Mouse (Mus musculus) forebrain, embryonic 11.5 days (tissue): ENCODE measurements around the gene Upk3bl. TPM values are rescaled to one million over a fixed set of nuclear protein-coding genes. Genes with fewer than 3 reads are reported as not detected.
"Not testable (repeated sequence)": the region's sequence is repeated elsewhere in the genome, so short reads cannot be mapped to it uniquely, and the experiment has no call there.

Experiments
- ATAC-seq: fragments of 200-750 bp; cut with Nextera tagmentation; replicated peaks from 2 replicates; pipeline ENCODE4 v1.8.0; 2017; ENCODE audit warnings: moderate TSS enrichment; ENCODE audit not compliant: low FRiP score
- DNase-seq: peaks from one replicate; pipeline ENCODE4 v3.0.0-alpha.2; 2017; ENCODE audit warnings: low spot score
- H3K27ac ChIP-seq: fragments of 300-500 bp; sonication (generic); 2 replicates; pipeline ENCODE4 v1.5.1; 2014; ENCODE audit warnings: low read depth, low read length
- H3K27me3 ChIP-seq: fragments of 300-500 bp; sonication (generic); 2 replicates; pipeline ENCODE4 v1.6.1; 2014; ENCODE audit warnings: mild to moderate bottlenecking, low read length, mixed read lengths; ENCODE audit not compliant: control insufficient read depth, insufficient read depth
- H3K36me3 ChIP-seq: fragments of 300-500 bp; sonication (generic); 2 replicates; pipeline ENCODE4 v1.6.1; 2014; ENCODE audit warnings: mild to moderate bottlenecking, low read length, moderate library complexity, mixed read lengths; ENCODE audit not compliant: control insufficient read depth, insufficient read depth
- H3K4me1 ChIP-seq: fragments of 300-500 bp; sonication (generic); replicated peaks from 2 replicates; pipeline ENCODE4 v1.6.1; 2014; ENCODE audit warnings: low read length, mixed read lengths; ENCODE audit not compliant: control insufficient read depth, insufficient read depth
- H3K4me2 ChIP-seq: fragments of 300-500 bp; sonication (generic); 2 replicates; pipeline ENCODE4 v1.6.1; 2014; ENCODE audit warnings: low read depth, mild to moderate bottlenecking, low read length, moderate library complexity, mixed read lengths; ENCODE audit not compliant: severe bottlenecking
- H3K4me3 ChIP-seq: fragments of 300-500 bp; sonication (generic); 2 replicates; pipeline ENCODE4 v1.5.1; 2014; ENCODE audit warnings: low read depth, low read length
- H3K9ac ChIP-seq: fragments of 300-500 bp; sonication (generic); 2 replicates; pipeline ENCODE4 v1.6.1; 2014; ENCODE audit warnings: low read length
- H3K9me3 ChIP-seq: fragments of 300-500 bp; sonication (generic); 2 replicates; pipeline ENCODE4 v1.6.1; 2016; ENCODE audit warnings: low read length, mixed read lengths; ENCODE audit not compliant: control insufficient read depth
- WGBS: fragments of 180-500 bp; shearing (Covaris S2); extraction: QIAGEN DNeasy Blood & Tissue Kit; methylation state at CpG from one replicate; pipeline ENCODE4 v1.1.7; 2014; 5-methylcytosine and 5-hydroxymethylcytosine counted together
- polyA plus RNA-seq: library from polyadenylated mRNA; unstranded; fragments of >200 nt; fragmentation: Nextera tagmentation; extraction: Ambion mirVana; gene quantifications from 2 replicates; pipeline ENCODE4 v1.2.1, GENCODE M21; 2014

The Upk3bl gene
- polyA plus RNA-seq, 1 experiment from 2014 or later: 0.80 TPM

DNA sequence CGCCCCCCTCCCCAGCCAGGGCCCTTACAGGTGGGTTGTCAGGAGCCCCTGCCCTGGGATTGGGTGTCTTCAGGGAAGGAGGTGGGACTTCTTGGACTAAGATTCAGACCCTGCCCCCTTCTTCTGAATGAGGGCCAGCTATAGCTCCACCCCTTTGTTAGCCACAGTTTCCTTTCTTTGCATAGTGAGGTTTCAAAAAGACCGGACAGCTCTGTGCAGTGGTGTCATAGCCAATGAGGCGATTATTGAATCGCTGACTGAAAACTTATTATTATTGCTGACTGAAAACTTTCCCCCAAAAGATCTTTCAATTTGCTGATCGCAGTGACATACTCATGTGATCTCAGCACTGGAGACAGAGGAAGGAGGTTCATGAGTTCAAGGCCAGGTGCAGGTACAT, 14.1 kb upstream of the Upk3bl start:
- Histone ChIP-seq H3K36me3 (no peaks in the 10 kb centered on the region), H3K4me3 (no peak overlapping the region), H3K27ac (no peak overlapping the region), H3K27me3 (no peaks in the 10 kb centered on the region), H3K9me3 (no peaks in the 10 kb centered on the region), H3K9ac (no peak overlapping the region; the same call in 1 of the 2 replicates), H3K4me1 (no peaks in the 10 kb centered on the region), H3K4me2 (peak overlapping the region; percentile 27; the same call in 1 of the 2 replicates)
- 50% methylated on average over 5 of the region's 5 CpGs for WGBS
- DNase-seq (no peak), ATAC-seq (no peak; the same call in 1 of the 2 replicates)

- DNase-seq (no peak), ATAC-seq (no peak)
- Histone ChIP-seq H3K9ac (no peak overlapping the region), H3K36me3 (no peaks in the 10 kb centered on the region), H3K27me3 (no peaks in the 10 kb centered on the region), H3K9me3 (no peaks in the 10 kb centered on the region), H3K4me2 (no peak overlapping the region), H3K4me1 (no peaks in the 10 kb centered on the region), H3K4me3 (no peak overlapping the region), H3K27ac (no peak overlapping the region)
- 34% methylated on average over 2 of the region's 2 CpGs for WGBS
These were observed 13.0 kb upstream of the Upk3bl start for GRCm38 (mm10) chr5:136041260-136041659.

DNA sequence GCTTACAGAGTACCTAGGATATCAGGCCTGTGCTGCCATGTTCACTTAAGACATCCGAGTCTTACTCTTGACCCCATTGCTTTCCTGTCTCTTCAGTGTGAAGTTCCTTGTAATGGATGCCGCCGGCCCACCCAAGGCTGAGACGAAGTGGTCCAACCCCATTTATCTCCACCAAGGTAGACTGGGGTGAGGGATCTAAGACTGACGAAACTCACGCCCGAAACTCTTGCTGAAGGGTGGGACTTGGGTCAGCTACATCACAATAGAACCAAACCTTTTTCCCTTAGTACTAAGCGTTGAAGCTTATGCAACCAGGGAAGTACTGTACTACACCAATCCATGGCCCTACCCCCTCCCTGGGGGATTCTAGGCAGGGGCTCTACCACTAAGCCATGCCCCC, 12.6 kb upstream of the Upk3bl start:
- DNase-seq (no peak), ATAC-seq (no peak)
- no peaks in the 10 kb centered on the region for H3K36me3 ChIP-seq
- no peak overlapping the region for H3K27ac ChIP-seq
- no peaks in the 10 kb centered on the region for H3K4me1 ChIP-seq
- H3K27me3 ChIP-seq: no peaks in the 10 kb centered on the region
- H3K4me2 ChIP-seq: no peak overlapping the region
- WGBS: 94% methylated on average over 8 of the region's 8 CpGs
- no peak overlapping the region for H3K4me3 ChIP-seq
- H3K9me3 ChIP-seq: no peaks in the 10 kb centered on the region
- no peak overlapping the region for H3K9ac ChIP-seq

- no peak overlapping the region for H3K4me3 ChIP-seq
- H3K9ac ChIP-seq: no peak overlapping the region
- no peak for ATAC-seq
- H3K27me3 ChIP-seq: no peaks in the 10 kb centered on the region
- H3K4me1 ChIP-seq: no peaks in the 10 kb centered on the region
- no peaks in the 10 kb centered on the region for H3K36me3 ChIP-seq
- H3K27ac ChIP-seq: no peak overlapping the region
- no peaks in the 10 kb centered on the region for H3K9me3 ChIP-seq
- 68% methylated on average over 13 of the region's 13 CpGs for WGBS
- DNase-seq: no peak
- no peak overlapping the region for H3K4me2 ChIP-seq
These were observed 9.4 kb upstream of the Upk3bl start for GRCm38 (mm10) chr5:136044865-136045264.

- Histone ChIP-seq H3K4me2 (no peak overlapping the region), H3K4me3 (no peak overlapping the region), H3K27me3 (no peaks in the 10 kb centered on the region), H3K27ac (no peak overlapping the region), H3K36me3 (no peaks in the 10 kb centered on the region), H3K4me1 (no peaks in the 10 kb centered on the region), H3K9ac (no peak overlapping the region), H3K9me3 (no peaks in the 10 kb centered on the region)
- DNase-seq (no peak), ATAC-seq (no peak)
- WGBS: 44% methylated on average over 9 of the region's 9 CpGs
These were observed 8.9 kb upstream of the Upk3bl start for GRCm38 (mm10) chr5:136045408-136045807.

- Histone ChIP-seq H3K9me3 (no peaks in the 10 kb centered on the region), H3K27me3 (no peaks in the 10 kb centered on the region), H3K9ac (peak overlapping the region; percentile 6; the same call in 1 of the 2 replicates), H3K4me2 (no peak overlapping the region), H3K27ac (no peak overlapping the region), H3K36me3 (no peaks in the 10 kb centered on the region), H3K4me3 (no peak overlapping the region), H3K4me1 (no peaks in the 10 kb centered on the region)
- peak; percentile 55 for ATAC-seq
- peak; percentile 94 for DNase-seq
- 3% methylated on average over 10 of the region's 10 CpGs for WGBS
These were observed 8.3 kb upstream of the Upk3bl start for GRCm38 (mm10) chr5:136045987-136046386.

- H3K27ac ChIP-seq, H3K36me3 ChIP-seq, H3K4me2 ChIP-seq, H3K4me3 ChIP-seq, DNase-seq, H3K4me1 ChIP-seq, H3K9ac ChIP-seq, H3K9me3 ChIP-seq, ATAC-seq, H3K27me3 ChIP-seq: not testable (repeated sequence)
These were observed 5.8 kb upstream of the Upk3bl start for GRCm38 (mm10) chr5:136048541-136048940.

- ATAC-seq: no peak
- H3K27ac ChIP-seq: no peak overlapping the region
- H3K4me1 ChIP-seq: peaks cover 10% of the 10 kb centered on the region; the same call in 1 of the 2 replicates
- no peak overlapping the region for H3K4me3 ChIP-seq
- no peak for DNase-seq
- no peaks in the 10 kb centered on the region for H3K36me3 ChIP-seq
- H3K4me2 ChIP-seq: no peak overlapping the region
- no peaks in the 10 kb centered on the region for H3K9me3 ChIP-seq
- WGBS: 76% methylated on average over 6 of the region's 6 CpGs
- no peaks in the 10 kb centered on the region for H3K27me3 ChIP-seq
- H3K9ac ChIP-seq: no peak overlapping the region
These were observed 4.4 kb upstream of the Upk3bl start for GRCm38 (mm10) chr5:136049926-136050325.

GRCm38 (mm10) chr5:136051231-136052085, 2.8 kb upstream of the Upk3bl start:
- Histone ChIP-seq H3K9me3 (no peaks in the 10 kb centered on the region), H3K4me2 (no peak overlapping the region), H3K27ac (peak overlapping the region; percentile 72), H3K4me3 (no peak overlapping the region), H3K27me3 (no peaks in the 10 kb centered on the region), H3K9ac (peak overlapping the region; percentile 23; the same call in 1 of the 2 replicates), H3K4me1 (peaks cover 10% of the 10 kb centered on the region; the same call in 1 of the 2 replicates), H3K36me3 (no peaks in the 10 kb centered on the region)
- DNase-seq (peak; percentile 80), ATAC-seq (peak; percentile 85)
- WGBS: 6% methylated on average over 10 of the region's 10 CpGs
